Mouse (Mus musculus): Measurements from ENCODE around the gene Hebp1.

DNA sequence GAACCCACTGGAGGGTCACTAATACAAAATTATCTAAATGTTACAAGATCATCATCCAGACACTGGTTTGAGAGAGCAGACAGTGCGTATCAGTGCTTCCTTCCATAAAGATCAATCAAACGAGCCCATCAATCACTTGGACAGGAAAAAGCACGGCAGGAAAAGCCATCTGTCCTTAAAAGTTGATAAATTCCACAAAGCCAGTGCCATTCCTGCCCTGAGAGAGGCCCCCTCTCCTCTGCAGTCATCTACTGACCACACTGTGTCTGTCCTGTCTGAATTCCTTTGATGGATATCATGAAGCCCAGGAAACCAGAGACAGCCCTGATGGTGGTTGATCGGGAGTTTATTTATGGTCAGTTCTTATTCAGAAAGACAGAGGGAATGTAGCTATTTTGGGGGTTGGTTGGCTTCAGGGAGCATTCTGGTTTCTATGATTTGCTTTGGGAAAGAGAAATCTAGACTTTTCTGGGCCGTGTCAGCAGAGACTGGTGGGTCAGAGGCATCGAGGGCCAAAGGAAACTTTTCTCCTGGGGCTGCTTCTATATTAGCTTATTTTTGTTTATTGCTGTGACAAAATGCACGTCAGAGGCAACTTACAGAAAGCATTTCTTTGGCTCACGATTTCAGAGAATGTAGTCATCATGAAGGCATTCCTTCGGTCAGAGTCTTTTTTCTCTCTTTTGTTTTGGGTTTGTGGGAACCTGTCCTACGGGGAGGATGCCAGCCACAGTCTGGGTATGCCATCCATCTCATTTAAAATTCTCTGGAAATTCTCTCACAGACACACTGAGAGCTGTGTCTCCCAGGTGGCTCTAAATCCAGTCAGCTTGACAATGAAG lies 10.5 kb downstream of the Hebp1 start:
- TF ChIP-seq CTCF (IDR thresholded peaks at IDR 0.05; ENCODE audit: low read depth): no peak
- no peak for TF ChIP-seq EP300 (IDR thresholded peaks at IDR 0.05; ENCODE audit: low read depth)
